Mouse (Mus musculus) neutrophil, adult 5-6 weeks (primary cell): Measurements from ENCODE around the gene Obox8. TPM values are rescaled to one million over a fixed set of nuclear protein-coding genes. Genes with fewer than 3 reads are reported as not detected.

Experiments used
- ATAC-seq: fragments of 151-379, 151-347 bp; 2 replicates; pipeline ENCODE4 v1.8.0; 2017; ENCODE audit warnings: mild to moderate bottlenecking, moderate TSS enrichment; ENCODE audit not compliant: insufficient number of reproducible peaks, poor library complexity, low FRiP score, severe bottlenecking; ENCODE audit errors: extremely low read depth
- total RNA-seq: library from RNA; stranded (forward); fragments of 200-1000 nt; gene quantifications from 2 replicates; pipeline ENCODE4 v1.2.3, GENCODE M21; 2017

Obox8 gene
- total RNA-seq = not detected in 2 replicates

DNA sequence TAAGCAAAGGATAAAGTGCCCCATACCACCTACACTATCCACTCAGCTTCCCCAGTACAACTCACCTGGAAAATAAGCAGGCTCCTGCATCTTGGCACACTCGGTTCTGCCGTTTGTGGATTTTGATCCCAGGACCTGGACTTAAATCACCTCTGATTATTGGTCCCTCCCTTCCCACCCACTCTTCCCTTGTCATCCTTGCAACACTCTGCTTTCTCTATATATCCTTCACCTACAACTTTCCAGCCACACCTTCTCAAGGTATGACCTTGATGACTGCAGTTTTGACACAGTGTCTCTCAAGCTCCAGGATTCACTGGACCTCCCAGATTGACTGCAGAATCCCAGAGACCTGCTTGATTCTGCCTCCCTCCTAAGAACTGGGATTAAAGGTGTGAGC lies at the start of gene Obox8:
TSS of gene Obox8 (minus strand) at position 101 of the 400 bp plus-strand sequence.
- no peak for ATAC-seq

DNA sequence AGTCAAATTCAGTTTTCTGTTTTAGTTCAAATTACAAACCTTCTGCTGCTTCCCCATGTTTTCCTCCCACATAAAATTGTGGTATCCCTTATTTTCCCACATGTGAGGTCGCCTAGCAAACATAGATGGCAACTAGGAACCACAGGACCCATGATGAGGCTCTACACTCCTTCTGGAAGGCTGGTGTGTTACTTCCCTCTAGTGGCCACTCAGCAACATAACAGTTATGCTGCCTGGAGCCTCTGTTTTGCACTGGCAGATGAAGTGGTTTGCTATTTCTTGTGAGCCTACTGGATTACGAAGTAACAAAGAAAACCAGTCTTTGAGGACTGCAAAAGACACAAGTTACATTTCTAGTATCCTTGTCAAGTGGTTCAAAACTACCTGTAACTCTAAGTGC lies 16.1 kb downstream of the Obox8 start:
- ATAC-seq = no peak

GRCm38 (mm10) chr7:14308671-14309070 lies 24.7 kb downstream of the Obox8 start:
- no peak for ATAC-seq

GRCm38 (mm10) chr7:14307571-14307970 lies 25.8 kb downstream of the Obox8 start:
- no peak for ATAC-seq

Other genes with a start within 250 kb of the Obox8 start
- gene Sult2a3, start 210.5 kb downstream of the Obox8 start, total RNA-seq = not detected in 2 replicates
- not detected in 2 replicates for gene Sult2a6, start 78.7 kb downstream of the Obox8 start, total RNA-seq
- gene Sult2a8, start 113.2 kb upstream of the Obox8 start, total RNA-seq = not detected in 2 replicates
- gene Sult2a7, start 160.7 kb upstream of the Obox8 start, total RNA-seq = not detected in 2 replicates
- not detected in 2 replicates for gene Vmn1r90, start 229.9 kb upstream of the Obox8 start, total RNA-seq